In the genomic region with DNA sequence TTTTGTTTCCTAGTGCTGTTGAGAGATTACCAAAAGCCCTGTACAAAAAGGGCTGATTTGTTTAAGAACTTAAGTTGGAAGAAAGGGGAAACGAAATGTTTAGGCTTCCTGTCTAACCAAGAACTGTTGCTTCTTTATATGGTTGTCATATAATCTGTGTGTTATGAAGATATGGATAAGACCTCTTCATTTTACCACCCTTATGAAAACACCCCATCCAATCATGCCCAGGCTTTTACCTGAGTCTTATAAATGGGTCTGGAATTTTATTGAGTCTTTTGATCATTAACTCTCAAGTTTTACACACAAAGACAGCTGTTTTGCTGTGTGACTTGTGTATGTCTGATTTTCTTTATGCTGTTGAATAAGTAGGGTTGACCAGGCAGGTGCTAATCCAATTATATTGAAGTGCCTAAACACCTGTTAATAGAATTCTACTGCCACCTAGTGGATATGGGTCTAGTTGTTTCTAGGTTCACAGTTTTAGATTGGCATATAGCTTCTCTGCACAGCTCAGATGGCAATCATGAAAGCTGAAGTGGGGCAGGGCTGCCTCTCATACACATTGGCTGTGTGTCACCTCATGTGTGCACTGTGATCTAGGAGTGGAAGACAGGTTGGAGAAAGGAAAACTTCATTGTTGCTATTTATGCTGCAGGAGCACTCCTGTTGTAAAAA, we compare ENCODE assay signal across 9 mouse cellular contexts. TPM values are rescaled to one million over a fixed set of nuclear protein-coding genes. Genes with fewer than 3 reads are reported as not detected.
A peak's percentile ranks its signal among the peaks of the same experiment; 100 is the strongest.
DNase-seq lines count a peak whose midpoint lies in the region; ATAC-seq lines count a peak whose summit lies in the region.
"Had no signal": no experiment of that assay in that cellular context is flagged by ENCODE, and none has a peak within 500 bp of the region (broad histone marks: within the 10 kb centered on the region; RNA-seq: fewer than 3 reads in every experiment).

No protein-coding gene starts in this region.

- H3K9me3 ChIP-seq in liver, embryonic 13.5 days (replicated peaks), result no peaks in the 10 kb centered on the region
- H3K9me3 ChIP-seq in neural tube, embryonic 15.5 days (replicated peaks), result no peaks in the 10 kb centered on the region
- H3K9me3 ChIP-seq: megakaryocyte, embryonic 14.5 days had no signal

- H3K36me3 ChIP-seq in liver, embryonic 13.5 days, result peaks cover 39% of the 10 kb centered on the region
- peaks cover 13% of the 10 kb centered on the region for H3K36me3 ChIP-seq in neural tube, embryonic 15.5 days

- H3K4me1 ChIP-seq in liver, embryonic 13.5 days (replicated peaks), result no peaks in the 10 kb centered on the region
- no peaks in the 10 kb centered on the region for H3K4me1 ChIP-seq in neural tube, embryonic 15.5 days

- H3K27ac ChIP-seq in liver, embryonic 13.5 days, result no peak overlapping the region
- H3K27ac ChIP-seq in neural tube, embryonic 15.5 days (replicated peaks), result no peak overlapping the region

- no peak overlapping the region for H3K4me3 ChIP-seq in liver, embryonic 13.5 days (replicated peaks)
- H3K4me3 ChIP-seq in neural tube, embryonic 15.5 days (replicated peaks), result no peak overlapping the region
- H3K4me3 ChIP-seq: megakaryocyte, embryonic 14.5 days had no signal

- no peaks in the 10 kb centered on the region for H3K27me3 ChIP-seq in liver, embryonic 13.5 days
- H3K27me3 ChIP-seq in neural tube, embryonic 15.5 days (replicated peaks), result no peaks in the 10 kb centered on the region
- H3K27me3 ChIP-seq: megakaryocyte, embryonic 14.5 days had no signal

- 59% methylated on average over 1 of the region's 1 CpGs for WGBS in liver, embryonic 13.5 days (ENCODE audit: insufficient replicate concordance)
- WGBS in neural tube, embryonic 15.5 days, result 86% methylated on average over 1 of the region's 1 CpGs

- DNase-seq in frontal cortex, postnatal 36 days (ENCODE audit: low spot score in 2 of 2), result no peak
- peak; percentile 50 for DNase-seq in A20 (ENCODE audit: low read depth, low spot score)
- DNase-seq in c-Kit-negative CD71-positive TER-119-positive erythroid progenitor cells, embryonic 14.5 days (ENCODE audit: low read depth, low spot score), result peak; percentile 46
- peak; percentile 60 for DNase-seq in forelimb bud, embryonic 11.5 days (ENCODE audit: low read depth, low spot score)
- DNase-seq in liver, embryonic 13.5 days, result peak; percentile 8
- DNase-seq in adrenal gland, adult 18-20 months (ENCODE audit: low spot score in 2 of 2), result no peak

- H3K4me2 ChIP-seq in liver, embryonic 13.5 days, result no peak overlapping the region
- no peak overlapping the region for H3K4me2 ChIP-seq in neural tube, embryonic 15.5 days

- peak; percentile 27 for ATAC-seq in frontal cortex, adult (ENCODE audit: low TSS enrichment)
- ATAC-seq in liver, embryonic 13.5 days (ENCODE audit: low read depth), result no peak
- peak; percentile 59; the same call in 1 of the 2 replicates for ATAC-seq in neural tube, embryonic 15.5 days (ENCODE audit: low FRiP score)

- H3K9ac ChIP-seq in liver, embryonic 13.5 days, result no peak overlapping the region
- H3K9ac ChIP-seq in neural tube, embryonic 15.5 days (replicated peaks), result no peak overlapping the region

RNA-seq across cellular contexts. Expression of gene Sept7, which starts 57.4 kb away (rescaled TPM):
- polyA plus RNA-seq in liver, embryonic 13.5 days (2015; fragmentation: Nextera tagmentation; extraction: Ambion mirVana), result 110 and 137 TPM in 2 replicates
- polyA plus RNA-seq in neural tube, embryonic 15.5 days (2015; fragmentation: Nextera tagmentation; extraction: Ambion mirVana), result 260 and 265 TPM in 2 replicates
- 100 to 1,000 TPM; 112 to 113 TPM for total RNA-seq in adrenal gland, adult 18-20 months (2021)

Comparison
In these comparisons a context has a peak if more than half of its experiments do, and no peak if none do; other contexts are left out.
1. DNase-seq: peak in A20 (single experiment), c-Kit-negative CD71-positive TER-119-positive erythroid progenitor cells, embryonic 14.5 days (single experiment), forelimb bud, embryonic 11.5 days (single experiment) and liver, embryonic 13.5 days (single experiment); none in frontal cortex, postnatal 36 days (0 of 2) and adrenal gland, adult 18-20 months (0 of 2).